Mouse (Mus musculus) urinary bladder, adult 18-20 months (tissue): ENCODE measurements around the gene Slu7.

Experiments used
- DNase-seq, 2 experiments: peaks; one replicate each; pipeline ENCODE4 v3.0.0; 2022; ENCODE audit warnings: low spot score in 2 of 2, mixed read lengths in 2 of 2

Slu7 gene

DNA sequence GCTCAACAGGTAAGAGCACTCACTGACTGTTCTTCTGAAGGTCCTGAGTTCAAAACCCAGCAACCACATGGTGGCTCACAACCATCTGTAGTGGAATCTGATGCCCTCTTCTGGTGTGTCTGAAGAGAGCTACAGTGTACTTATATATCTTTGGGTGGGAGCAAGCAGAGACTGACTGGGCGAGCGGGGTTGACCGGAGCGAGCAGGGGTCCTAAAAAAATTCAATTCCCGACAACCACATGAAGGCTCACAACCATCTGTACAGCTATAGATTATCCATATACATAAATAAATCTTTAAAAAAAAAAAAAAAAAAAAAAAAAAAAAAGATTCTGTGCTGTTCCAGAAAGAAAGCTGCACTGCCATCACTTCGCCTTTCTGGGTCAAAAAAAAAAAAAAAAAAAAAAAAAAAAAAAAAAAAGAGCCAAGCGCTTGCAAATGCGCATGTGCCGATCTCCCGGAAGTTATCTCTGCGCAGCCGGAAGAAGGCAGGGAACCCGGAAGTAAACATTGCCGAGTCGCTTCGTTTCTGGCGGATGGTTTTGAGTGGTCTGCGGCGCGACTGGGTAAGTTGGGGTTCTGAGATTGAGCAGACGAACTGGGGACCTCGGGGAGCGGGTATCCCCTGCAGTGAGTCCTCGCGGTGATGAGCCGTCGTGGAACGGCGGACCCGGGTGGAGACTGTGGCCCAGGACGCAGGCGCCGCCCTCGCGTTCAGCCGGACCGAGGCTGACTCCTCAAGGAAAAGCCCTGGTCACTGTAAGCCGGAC is at the start of gene Slu7:
Slu7 (plus strand) TSS at position 491 of the 770 bp plus-strand sequence.
- peak; percentile 60 to 65 for DNase-seq

- peak; percentile 28 to 41 for DNase-seq
Measured at GRCm38 (mm10) chr11:43385055-43385649, 48.4 kb upstream of the Slu7 start.

DNA sequence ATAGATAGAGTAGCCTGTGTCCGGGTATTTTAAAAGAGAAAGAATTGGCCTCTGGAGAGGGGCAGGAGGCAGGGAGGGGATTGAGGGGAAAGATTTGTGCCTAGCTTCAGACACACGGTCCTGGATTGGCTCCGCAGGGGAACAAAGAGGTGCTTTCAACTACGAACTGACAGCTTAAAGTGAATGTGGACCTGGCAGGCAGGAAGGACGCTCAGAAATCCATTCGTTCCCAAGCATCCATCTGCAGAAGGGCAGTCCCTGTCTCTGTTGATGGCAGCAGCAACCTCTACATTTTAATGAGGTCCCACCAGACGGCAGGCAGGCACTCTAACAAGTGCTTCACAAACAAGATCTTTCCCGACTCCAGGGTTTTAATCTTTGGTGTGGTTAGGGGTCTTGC is 47.8 kb upstream of the Slu7 start:
- no peak for DNase-seq

GRCm38 (mm10) chr11:43387004-43387880 is 46.3 kb upstream of the Slu7 start:
- no peak for DNase-seq

DNA sequence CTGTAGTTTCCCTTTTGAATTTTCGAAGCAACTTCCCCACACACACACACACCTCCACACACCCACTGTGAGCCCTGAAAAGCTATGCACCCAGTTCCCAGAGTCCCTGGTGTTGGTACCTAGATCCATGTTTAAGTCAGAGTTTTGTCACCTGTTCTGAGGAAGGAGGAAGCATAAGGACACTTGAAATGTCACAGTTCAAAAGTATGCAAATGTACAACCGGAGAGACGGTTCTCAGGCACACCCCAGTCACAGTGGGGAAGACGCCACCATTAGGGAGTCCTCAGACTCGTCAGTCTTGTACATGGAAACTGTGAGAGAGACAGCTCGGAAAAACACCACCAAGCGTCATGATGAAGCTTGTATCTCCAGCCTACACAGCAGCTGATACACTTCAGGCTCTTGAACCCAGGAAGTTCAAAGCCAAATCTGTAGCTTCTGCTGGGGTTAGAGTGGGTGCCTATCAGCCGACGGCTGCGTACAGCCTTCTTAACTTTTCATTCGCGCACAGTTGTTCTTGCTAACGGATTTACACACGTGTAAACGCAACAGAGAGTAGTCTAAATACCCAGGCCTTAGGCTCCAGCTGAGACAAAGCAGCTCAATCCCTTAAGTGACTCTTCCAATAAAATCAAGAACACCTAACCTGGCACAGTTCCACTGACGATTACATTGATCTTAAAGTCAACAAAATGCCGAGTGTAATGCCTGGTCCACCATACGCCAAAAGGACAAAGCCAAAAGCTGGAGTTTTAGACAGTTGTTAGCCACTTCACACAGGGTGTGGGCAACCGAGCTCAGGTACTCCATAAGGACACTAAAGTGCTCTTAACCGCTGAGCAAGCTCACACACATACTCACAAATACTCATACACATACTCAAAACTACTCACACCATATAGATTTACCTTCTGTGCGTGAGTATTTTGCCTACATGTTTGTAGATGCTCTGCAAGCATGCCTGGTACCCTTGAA is 45.1 kb upstream of the Slu7 start:
- DNase-seq, result no peak

DNA sequence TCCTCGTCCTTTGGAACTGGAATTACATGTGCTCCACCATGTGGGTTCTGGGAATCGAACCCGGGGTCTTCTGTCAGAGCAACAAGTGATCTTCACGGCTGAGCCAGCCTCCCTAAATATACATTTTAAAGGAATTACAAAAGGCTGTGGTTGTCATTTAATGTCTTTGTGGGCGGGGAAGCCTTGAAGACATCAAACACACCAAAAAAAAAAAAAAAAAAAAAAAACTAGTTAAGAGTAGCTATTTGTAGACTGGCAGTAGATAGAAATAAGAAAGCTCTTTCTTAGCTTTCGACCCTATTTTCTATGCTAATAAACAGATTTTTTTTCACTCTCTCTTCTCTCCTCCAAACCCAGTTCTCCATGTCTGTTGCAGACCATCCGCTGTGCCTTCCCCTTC is 44.4 kb upstream of the Slu7 start:
- DNase-seq, result no peak

- DNase-seq, result no peak
Measured at GRCm38 (mm10) chr11:43392757-43393156, 40.8 kb upstream of the Slu7 start.

GRCm38 (mm10) chr11:43393325-43393724 is 40.2 kb upstream of the Slu7 start:
- no peak for DNase-seq

- no peak for DNase-seq
Measured at GRCm38 (mm10) chr11:43395073-43395948, 38.2 kb upstream of the Slu7 start.

DNA sequence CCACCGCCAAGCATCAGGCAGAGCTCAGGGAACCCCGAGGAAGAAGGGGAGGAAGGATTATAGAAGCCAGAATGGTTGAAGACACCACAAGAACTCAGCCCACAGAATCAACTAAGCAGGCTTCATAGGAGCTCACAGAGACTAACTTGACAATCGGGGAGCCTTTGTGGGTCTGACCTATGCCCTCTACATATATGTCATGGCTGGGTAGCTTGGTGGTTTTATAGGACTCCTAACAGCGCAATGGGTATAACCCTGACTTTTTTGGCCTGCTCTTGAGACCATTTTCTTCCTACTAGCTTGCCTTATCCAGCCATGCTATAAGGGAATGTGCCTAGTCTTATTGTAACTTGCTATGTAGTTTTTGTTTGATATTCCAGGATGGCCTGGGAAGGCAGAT is 37.3 kb upstream of the Slu7 start:
- no peak for DNase-seq

GRCm38 (mm10) chr11:43396672-43397071 is 36.9 kb upstream of the Slu7 start:
- no peak for DNase-seq

DNA sequence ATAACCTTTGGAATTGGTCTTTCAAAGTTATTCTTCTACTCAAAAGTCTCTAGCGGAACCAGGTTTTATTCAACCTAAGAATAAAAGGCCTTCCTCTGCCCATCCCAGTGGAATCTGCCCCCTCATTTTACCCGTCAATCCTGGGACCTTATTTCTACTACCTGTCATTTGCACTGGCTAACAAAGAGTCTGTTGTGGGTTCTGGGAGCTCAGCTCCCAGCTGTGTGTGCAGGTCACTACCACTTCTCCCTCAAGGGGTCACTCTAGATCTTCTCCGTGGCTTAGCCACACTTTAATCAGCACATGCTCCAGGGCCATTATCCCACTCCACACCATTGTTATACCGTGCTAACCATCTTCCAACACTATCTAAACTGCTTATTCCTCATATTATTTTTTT is 34.2 kb upstream of the Slu7 start:
- no peak for DNase-seq

DNA sequence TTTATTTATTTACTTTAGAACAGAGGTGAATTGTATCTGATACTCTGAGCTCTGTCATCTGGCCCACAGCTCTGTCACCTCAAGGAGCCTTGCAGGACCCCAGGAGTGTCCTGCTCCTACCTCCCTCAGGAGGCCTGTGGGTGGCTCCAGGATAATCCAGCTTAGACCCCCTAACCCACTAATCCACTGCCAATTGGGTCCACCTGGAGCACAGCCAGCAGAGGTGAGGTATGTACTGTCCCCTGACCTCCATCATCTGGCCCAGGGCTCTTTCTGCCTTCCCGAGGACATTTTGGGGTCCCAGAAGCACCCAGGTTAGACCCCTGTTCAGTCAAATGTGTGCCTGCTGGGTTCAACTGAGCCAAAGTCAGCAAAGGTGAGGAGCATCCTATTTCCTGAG is 33.4 kb upstream of the Slu7 start:
- no peak for DNase-seq

GRCm38 (mm10) chr11:43404150-43404807 is 29.3 kb upstream of the Slu7 start:
- no peak for DNase-seq

- no peak for DNase-seq
Measured at GRCm38 (mm10) chr11:43408888-43409287, 24.7 kb upstream of the Slu7 start.

- DNase-seq, result no peak
Measured at GRCm38 (mm10) chr11:43410291-43410690, 23.3 kb upstream of the Slu7 start.

DNA sequence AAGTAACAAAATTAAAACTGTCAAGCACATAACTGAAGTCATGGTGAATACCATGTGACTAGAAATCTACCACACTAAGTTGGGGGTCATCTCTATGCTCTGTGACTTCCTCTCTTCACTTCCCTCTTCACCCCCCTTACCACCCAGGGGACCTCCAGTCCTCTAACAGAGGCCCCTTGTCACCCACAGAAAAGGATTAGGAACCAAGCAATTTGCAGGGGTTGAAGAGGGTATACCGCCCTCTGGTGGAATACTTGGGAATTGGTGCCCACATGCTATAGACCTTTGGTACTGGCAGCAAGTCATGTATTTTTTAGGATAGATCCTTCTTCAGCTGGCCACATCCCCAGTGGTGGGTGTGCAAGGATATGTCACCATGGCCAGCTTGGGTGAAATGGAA is 22.1 kb upstream of the Slu7 start:
- DNase-seq, result peak in 1 of 2 experiments; percentile 51

- peak; percentile 31 to 45 for DNase-seq
Measured at GRCm38 (mm10) chr11:43412771-43413451, 20.6 kb upstream of the Slu7 start.

DNA sequence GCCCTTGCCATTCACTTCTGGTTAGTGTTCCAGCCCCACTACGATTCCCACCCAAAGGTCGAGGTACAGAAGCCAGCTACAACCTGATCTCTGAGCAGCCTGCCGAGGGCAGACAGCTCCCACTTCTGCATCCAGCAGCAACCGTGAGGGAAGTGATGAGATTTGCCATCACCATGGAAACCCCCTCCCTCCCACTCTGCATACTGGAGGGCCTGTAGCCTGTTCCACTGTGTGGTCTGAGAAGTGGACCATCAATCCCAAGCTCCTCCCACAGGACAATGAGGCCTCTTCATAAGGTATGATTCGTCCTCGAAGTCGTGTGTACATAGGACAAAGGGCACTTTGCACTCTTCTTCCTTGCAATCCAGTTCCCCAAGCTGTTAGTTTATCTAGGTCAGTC is 16.3 kb upstream of the Slu7 start:
- no peak for DNase-seq
